Mouse (Mus musculus) c-Kit-positive CD71-negative TER-119-negative erythroid progenitor cells, embryonic 14.5 days (primary cell): ENCODE measurements around the gene Ppil1.
A peak's percentile ranks its signal among the peaks of the same experiment; 100 is the strongest.
"Not testable (repeated sequence)": the region's sequence is repeated elsewhere in the genome, so short reads cannot be mapped to it uniquely, and the experiment has no call there.

Experiments used
- DNase-seq: peaks from one replicate; pipeline ENCODE4 v3.0.0-alpha.2; 2013; ENCODE audit warnings: low read depth

The Ppil1 gene

GRCm38 (mm10) chr17:29251608-29252390, 12.2 kb downstream of the Ppil1 start:
- DNase-seq: no peak

GRCm38 (mm10) chr17:29251006-29251405, 13.0 kb downstream of the Ppil1 start:
- not testable (repeated sequence) for DNase-seq

DNA sequence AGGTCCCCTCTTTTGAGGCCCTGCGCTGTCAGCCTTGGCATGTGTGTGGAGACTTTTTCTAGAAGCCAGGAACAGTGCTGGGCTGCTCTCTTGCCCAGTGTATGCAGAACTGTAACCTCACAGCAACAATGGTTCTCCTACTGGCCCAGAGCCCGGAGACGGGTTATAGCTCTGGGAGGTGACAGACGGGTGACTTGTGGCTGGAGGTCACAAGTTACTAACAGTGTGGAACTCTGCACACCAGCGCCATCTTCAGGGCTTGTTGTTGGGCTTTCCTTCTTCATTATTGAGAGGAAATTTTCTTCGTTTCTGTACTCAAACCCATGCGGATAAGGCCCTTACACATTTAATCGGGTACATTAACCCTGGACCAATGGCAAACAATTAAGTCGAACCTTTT, 14.5 kb downstream of the Ppil1 start:
- no peak for DNase-seq

- no peak for DNase-seq
These were observed 16.1 kb downstream of the Ppil1 start for GRCm38 (mm10) chr17:29247881-29248280.

DNA sequence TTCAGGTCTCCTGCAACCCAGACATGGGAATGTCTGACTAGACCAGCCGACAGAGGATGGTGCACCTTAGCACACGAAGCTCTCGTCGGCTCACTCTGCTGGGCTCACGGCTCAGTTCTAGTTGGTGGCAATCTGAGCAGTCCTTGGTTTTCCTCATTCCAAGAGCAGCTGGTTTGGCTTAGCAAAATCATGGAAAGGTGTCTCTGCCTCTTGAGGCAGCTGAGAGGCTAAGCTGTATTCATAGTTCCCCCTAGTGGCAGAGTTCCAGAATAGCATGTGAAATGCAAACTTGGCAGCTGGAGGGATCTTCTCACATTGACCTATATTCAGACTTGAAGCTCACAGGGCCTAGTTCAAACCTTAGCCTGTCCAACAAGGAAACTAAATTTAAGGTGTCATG, 17.4 kb downstream of the Ppil1 start:
- peak; percentile 56 for DNase-seq

DNA sequence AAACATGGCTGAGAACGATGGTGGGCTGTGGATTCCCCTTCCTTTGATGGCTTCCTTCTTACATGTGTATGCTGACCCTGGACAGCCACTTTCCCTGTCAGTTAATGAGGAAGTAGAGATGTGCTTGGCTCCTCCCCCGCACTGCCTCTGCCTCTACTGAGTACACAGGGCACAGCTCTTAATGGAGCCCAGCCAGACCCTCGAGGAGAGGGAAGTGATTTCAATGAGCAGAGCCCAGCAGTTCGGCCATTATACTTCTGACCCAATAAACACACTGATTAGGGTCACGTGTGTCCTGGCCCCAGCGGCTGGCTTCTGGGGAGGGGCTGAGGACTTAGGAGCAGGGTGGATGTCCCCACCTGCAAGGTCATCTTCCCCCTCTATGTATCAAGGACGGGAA, 18.3 kb downstream of the Ppil1 start:
- no peak for DNase-seq

GRCm38 (mm10) chr17:29244912-29245311, 19.1 kb downstream of the Ppil1 start:
- DNase-seq: no peak

GRCm38 (mm10) chr17:29238421-29238945, 25.5 kb downstream of the Ppil1 start:
- DNase-seq: no peak

- DNase-seq: no peak
These were observed 26.1 kb downstream of the Ppil1 start, which contains the start of gene Cpne5 for GRCm38 (mm10) chr17:29237772-29238420. TSS of gene Cpne5 (minus strand) at chr17:29238167.

DNA sequence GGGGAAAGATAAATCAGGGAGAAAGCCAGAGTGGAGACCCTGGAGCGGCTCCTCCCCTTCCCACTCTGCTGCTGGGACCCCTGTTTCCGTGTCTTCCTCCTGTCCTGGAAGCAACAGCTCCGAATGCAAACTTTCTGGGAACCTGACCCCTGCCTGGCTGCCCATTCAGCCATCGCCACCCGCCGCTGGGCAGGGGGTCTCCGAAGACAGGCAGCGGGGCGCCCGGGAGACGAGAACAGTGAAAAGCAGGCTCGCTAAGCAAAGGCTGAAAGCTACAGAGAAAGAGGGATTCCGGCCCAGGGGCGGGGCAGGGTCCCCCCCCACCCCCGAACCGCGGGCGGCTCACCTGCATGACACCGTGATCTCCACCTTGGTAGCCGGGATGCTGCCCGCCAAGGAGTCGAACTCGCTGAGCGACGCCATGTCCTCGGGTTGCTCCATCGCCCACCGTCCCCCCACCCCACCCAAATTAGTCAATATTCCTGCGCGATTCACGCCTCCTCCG, 26.7 kb downstream of the Ppil1 start:
- DNase-seq: no peak

DNA sequence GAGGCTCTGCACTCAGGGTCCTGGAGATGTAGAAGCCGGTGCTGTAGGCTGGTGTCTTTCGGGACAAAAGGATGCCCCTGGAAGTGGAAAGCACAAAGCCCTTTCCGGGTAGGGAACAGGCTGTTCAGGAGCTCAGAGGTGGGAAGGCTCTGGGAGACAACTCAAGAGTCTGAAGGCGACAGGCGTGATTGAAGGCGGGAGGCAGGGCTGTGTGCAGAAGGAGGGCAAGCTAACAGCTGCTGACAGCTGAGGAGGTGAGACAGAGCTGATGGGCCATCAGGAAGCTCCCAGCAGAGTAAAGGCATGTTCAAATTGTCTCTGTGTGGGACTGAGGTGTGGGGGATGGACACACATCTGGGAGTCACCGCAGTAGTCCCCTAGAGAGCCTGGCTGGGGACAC, 27.9 kb downstream of the Ppil1 start:
- DNase-seq: no peak

DNA sequence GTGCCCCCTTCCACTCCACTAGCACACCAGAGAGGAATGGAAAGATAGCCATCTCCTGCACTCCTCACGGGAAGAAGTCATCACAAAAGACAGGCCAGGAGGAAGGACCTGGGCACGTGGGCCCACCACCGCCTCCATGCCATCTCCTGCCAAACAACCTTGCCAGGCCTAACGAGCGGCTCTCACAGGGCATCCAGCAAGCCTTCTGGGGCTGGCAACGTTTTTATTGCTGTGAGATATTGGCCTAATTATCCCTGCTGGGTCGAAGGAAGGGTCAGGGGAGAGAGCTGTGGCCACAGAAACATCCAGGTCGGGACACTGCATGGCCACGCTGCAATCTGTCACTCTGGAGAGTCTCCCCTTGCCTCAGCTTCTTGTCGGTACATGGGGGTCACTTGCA, 32.9 kb downstream of the Ppil1 start:
- no peak for DNase-seq

DNA sequence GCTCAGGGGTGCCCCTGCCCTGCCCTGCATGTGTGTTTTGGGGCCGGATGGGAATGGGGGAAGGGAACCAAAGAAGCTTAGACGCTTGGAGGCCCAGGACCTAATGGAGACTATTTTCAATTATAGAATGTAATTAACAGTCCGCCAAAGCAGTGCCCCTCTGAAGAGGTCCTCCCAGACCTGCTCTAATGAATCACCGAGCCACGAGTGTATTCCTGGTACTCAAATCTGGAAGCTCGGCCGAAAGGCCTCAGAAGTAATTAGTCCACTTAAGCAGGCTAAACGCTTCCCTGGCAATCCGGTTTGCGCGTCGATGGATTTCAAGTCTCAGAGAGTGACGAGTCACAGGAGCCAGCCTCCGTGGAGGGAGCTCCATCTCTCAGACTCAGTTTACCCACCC, 43.4 kb downstream of the Ppil1 start:
- no peak for DNase-seq

DNA sequence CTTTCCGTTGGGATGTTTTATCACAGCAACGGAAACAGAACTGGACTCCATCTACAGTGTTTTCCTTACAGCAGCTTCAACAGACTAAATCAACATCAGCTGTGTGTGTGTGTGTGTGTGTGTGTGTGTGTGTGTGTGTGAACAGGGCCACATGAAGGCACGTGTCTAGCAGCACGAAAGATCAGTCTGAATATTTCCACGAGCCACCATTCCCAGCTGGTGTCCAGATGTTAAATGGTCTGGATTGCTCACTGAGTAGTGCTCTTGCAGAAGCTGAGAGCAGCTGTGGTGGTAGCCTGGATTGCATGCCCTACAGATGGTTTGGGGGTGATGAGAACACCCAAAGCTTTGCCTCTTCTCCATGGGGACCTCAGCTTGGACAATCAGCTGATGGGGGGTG, 46.0 kb downstream of the Ppil1 start:
- no peak for DNase-seq

GRCm38 (mm10) chr17:29216078-29216477, 47.9 kb downstream of the Ppil1 start:
- DNase-seq: no peak

- no peak for DNase-seq
These were observed 49.3 kb downstream of the Ppil1 start for GRCm38 (mm10) chr17:29214655-29215054.

DNA sequence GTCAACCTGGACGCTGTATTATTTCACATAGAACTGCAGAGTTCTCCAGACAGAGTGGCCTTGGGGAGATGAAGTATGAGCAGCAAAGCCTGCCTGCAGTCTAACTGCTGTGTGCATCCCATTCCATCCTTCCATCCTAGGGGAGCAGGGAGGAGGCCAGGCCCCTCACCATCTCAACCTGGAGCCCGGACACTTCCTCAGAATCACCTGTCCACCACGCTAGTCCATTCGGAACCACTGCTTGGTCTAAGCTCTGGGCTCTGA, 49.9 kb downstream of the Ppil1 start:
- DNase-seq: no peak

DNA sequence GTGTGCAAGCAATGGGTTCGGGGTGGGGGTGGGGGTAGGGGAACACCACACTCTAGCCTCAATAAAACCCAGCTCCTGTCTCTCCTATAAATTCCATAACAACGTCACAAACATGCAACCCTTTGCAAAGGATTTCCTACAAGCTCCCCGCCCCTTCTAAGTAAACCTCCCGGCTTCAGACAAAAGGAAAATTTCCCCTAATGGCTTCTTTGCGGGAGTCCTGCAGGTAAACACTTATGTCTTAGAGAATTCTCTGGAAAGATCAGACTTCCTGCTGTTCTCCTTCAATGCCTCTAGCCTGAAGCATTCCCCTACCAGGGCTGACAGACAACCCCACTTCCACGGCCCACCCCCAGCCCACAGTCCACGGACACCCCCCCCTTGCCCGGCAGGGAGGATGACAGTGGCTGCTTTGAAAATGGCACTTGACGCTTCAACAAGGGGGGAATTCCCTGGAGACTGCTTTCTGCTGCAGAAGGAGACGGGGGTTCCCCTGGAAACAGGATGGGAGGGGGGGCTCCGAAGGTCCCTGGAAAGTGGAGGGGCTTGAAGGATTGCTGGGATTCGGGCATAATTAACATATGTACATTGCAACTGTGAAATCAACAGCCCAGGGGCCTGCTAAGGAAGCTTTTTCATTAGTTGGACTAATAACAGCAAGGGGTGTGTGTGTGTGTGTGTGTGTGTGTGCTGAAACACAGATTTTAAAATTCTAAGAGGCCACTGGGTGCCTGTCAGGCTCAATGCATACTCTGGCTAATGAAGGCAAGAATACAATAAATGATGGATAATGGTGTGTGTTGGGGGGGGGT, 50.4 kb downstream of the Ppil1 start:
- DNase-seq: no peak

DNA sequence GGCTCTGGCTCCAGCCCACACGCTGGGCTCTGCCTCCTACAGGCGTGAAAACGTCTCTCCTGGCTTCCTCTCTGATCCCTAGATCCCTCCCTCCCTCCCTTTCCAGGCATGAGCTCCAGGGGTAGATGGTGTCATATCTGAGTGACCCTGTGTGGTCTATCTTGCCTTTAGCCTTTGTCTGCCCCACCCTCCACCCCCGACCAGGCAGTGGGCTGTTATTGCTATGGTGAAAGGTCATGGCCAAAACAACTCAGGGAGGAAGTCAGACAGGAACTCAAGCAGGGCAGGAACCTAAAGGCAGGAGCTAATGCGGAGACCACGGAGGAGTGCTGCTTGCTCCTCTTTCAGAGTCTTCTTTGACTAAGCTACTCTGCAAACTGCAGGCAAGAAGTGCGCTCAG, 52.1 kb downstream of the Ppil1 start:
- DNase-seq: no peak

DNA sequence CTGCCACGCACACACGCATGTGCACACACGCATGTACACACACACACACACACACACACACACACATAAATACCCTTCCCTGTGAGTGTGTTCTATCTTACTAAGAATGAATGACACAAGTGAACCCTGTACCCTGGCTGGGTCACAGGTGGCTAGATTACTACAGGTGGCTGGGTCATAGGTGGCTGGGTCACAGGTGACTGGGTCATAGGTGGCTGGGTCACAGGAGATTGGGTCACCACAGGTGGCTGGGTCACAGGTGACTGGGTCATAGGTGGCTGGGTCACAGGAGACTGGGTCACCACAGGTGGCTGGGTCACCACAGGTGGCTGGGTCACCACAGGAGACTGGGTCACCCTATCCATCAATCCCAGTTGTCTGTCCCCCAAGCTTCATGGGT, 53.9 kb downstream of the Ppil1 start:
- no peak for DNase-seq

GRCm38 (mm10) chr17:29206052-29206451, 57.9 kb downstream of the Ppil1 start:
- no peak for DNase-seq

GRCm38 (mm10) chr17:29202604-29203003, 61.4 kb downstream of the Ppil1 start:
- DNase-seq: no peak
